Mouse (Mus musculus) layer of hippocampus, adult 9-11 months (tissue): ENCODE results near the gene Afdn.
"Not testable (repeated sequence)": the region's sequence is repeated elsewhere in the genome, so short reads cannot be mapped to it uniquely, and the experiment has no call there.

Experiments
- DNase-seq: peaks from one replicate; pipeline ENCODE4 v3.0.0; 2022

The Afdn gene

DNA sequence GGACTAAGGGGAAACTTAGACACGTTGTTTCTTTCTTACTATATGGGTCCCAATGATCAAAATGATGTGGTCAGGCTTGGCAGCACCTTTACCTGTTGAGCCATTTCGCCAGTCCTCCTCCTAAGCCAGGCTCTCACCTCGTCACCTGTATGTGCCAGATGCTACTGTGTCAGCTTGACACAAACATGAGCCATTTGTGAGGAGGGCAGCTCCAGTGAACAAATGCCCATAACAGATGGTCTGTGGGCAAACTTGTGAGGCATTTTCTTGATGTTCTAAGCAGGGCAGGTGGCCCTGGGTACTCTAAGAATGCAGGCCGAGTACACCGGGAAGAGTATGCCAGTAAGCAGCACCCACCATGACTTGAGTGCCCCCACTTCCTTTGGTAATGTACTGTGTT is 21.6 kb downstream of the Afdn start:
- peak; percentile 22 for DNase-seq

DNA sequence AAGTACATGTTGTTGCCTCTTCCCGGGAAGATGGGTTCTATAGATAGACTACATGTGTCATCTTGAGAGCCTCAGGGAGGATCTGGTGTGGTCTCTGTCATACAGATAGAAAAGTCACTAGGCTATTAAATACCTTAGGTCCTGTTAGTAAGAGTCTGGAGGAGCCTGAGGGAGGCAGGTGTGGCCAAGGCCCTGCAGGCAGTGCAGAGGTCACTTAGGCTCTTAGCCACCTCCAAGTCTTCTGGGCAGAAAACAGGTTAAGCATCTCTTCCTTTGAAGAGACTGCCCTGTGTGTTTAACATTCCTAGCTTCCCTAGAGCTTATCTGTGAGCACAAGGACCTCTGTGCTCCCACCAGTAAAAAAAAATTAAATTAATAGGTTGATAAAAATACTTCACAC is 23.1 kb downstream of the Afdn start:
- no peak for DNase-seq

DNA sequence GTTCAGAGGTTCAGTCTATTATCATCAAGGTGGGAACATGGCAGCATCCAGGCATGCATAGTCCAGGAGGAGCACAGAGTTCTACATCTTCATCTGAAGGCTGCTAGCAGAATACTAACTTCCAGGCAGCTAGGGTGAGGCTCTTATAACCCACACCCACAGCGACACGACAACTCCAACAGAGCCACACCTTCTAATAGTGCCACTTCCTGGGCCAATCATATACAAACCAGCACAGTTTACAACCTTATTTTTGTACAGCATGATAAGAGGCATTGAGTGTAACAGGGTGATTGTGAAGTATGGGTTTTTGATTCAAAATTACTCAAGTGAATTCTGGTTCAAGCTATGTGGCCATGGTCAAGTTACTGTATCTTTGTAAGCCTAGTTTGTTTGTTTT is 29.7 kb downstream of the Afdn start:
- DNase-seq = not testable (repeated sequence)

DNA sequence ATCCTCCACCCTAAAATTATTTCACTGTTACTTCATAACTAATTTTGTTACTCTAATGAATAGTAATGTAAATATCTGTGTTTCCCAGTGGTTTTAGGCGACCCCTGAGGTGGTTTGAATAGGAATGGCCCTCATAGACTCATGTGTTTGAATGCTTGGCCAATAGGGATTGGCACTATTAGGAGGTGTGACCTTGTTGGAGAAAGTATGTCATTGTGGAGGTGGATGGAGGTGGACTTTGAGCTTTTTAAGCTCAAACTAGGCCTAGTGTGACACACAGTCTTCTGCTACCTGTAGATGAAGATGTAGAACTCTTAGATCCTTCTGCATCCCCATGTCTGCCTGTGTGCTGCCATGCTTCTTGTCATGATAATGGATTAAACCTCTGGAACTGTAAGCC is 37.4 kb downstream of the Afdn start:
- no peak for DNase-seq

DNA sequence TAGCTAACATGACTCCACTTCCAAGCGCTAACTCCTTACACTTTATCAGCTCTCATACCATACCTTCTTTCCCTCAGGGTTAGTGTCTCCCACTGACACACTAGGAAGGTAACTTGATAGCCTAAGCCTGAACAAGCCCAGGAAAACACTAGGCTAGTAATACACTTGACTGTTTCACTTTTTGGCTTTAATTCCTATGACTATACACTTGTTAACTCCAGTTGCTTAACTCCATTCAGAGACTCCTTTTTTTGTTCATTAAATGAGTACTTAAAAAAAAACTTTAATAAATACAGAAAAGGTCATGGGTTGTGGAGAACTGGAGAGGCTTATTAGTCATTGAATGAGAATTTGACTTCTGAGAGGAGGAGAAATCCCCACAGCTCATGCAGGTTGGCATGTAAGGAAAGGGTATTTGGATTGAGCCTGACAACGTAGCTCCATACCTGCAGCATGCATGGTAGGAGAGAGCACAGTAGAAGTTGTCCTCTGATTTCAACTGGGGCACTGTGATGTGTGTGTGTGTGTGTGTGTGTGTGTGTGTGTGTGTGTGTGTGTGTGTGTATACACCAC is 42.6 kb downstream of the Afdn start:
- DNase-seq = no peak

DNA sequence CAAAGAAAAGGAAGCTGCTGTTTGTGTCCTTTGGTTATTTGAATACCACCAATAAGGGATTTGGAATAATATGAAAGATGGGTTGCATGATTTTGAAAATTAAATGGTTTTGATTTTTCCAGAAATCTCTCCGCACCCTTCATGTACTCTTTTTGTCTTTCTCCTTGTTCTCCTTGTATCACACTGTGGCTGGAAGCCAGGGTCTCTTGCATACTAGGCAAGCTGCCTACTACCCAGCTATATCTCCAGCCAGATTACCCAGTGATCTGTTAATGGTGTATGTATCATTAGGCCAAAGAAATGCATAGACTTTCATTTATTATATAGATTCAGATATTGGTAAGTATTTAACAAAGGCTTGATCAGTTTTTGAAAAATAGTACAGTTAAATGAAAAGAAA is 45.7 kb downstream of the Afdn start:
- no peak for DNase-seq

DNA sequence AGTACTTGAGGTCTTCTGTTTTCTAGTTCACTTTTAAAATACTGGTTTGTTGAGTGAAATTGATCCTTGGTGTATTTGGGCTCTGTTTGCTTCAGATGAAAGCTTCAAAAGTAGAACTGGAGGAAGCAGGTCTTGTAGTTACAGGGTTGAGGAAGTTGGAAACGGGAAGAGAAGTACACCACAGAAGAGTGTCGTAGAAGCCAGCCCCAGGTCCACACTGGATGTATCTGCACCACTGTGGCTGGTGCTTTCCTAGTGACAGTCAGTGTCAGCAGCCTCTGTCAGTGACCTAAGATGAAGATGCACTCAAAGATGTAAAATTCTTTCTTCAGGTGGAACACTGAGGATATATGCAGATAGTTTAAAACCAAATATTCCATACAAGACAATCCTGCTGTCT is 57.5 kb downstream of the Afdn start:
- DNase-seq = no peak

DNA sequence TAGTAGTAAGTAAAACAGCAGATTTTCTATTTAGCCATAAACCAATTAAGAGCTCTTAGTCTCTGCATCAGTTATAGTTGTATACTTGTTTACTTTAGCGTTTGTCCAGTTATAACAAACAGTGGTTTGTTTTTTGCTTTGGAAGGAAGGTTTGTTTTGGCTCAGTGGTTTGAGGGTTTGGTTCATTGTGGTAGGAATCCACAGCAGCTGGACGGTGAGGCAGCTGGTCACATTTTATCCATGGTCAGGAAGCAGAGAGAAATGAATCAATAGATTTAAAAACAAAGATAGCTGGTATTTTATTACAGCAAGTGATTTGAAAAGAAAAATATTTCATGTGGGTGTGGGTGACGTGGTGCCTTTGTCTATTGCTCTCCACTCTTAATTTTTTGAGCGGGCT is 59.0 kb downstream of the Afdn start:
- DNase-seq = no peak

DNA sequence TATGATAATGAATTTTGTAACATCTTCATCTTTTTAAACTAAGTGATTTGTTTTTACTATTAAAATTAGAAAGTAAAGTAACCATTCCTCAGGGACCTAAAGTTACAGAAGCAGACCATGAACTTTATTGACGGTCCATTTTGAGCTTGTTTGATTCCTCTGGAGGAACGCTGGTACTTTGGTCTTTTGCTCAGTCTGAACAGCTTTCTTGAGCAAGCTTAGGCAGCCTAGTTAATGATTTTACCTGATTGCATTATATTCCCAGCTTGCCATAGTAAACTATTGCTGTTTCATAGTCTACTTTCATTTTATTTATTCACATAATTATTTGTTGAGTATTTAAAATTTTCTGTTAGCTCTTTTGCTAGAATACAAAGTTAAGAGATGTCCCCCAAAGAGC is 60.3 kb downstream of the Afdn start:
- DNase-seq = no peak

DNA sequence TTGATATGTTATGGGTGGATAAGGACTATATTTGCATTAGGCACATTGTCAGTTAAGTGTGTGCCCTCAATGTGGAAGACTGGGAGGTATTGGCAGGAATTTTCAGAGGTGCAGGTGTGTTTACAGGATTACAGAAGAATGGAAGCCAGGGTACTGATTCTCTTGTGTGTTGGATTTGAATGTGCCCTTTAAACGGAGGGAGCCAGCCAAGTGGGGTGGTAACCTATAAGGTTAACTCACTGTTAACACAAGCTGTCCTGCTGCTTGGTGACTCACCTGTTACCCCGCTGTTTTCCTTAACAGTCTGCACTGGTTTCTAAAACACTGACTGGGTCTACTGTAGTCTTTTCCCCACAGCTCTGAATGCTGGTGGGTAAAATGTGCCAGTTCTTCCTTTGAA is 65.1 kb downstream of the Afdn start:
- no peak for DNase-seq

DNA sequence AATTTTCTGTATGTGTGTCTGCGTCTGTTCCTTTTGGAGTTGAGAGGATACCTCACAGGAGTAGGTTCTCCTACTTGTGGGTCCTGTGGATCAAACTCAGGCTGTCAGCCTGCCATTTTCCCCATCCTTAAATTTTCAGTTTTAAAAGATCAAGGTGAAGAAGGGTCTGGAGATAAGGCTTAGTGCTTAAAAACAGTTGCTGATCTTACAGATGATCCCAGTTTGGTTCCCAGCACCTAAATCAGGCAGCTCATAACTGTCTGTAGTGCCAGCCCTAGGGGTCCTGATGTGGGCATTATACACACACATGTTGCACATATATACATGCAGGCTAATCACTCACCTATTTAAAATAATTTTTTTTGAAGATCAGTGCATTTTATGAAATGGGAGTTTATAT is 69.9 kb downstream of the Afdn start:
- DNase-seq = no peak

DNA sequence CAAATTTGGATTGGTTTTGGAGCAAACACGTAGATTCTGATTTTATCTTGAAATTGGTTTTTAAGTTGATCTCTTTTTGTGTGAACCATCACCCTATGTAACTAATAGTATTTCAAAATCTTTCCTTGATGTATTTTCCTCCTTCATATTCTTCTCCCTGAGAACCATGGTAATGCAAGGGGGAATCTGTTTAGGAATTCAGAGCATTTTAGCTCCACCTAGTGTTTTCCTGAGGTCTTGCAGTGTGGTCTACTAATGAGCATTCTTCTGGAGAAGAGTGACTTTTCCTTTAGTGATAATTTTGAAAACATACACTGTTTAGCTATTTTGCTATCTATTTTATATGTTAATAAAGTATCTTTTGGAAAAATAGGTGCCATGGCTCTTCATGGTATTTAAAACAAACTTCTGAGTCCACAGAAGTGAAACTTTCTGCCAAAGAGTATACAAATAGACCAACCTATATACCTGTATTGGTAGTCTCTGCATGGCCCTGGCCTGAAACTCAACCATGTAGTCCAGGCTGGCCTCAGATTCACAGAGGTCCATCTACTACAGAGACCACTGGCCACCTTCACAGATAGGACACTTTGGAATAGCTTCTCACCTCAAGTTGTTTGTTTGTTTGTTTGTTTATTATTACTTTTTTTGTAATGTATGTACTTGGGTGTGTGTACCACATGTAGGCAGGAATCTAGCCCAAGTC is 70.5 kb downstream of the Afdn start:
- DNase-seq = peak; percentile 33

DNA sequence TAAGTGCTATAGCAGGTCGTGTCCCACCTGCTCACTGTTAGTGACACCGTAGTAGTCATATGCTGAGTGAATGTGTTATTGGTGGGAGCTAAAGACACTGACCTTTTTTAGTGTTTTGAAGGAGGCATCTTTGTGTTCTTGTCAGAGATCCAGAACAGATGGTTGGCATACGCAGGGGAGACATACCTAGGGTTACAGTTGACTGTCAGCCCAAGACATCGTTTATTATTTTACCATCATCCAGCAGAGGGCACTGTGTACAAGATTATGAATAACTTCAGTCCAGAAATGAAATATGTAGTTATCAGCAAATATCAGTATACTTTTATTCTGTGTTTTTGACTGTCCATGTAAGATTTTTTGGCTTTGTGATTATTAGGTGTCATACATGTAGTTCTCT is 75.5 kb downstream of the Afdn start:
- no peak for DNase-seq

DNA sequence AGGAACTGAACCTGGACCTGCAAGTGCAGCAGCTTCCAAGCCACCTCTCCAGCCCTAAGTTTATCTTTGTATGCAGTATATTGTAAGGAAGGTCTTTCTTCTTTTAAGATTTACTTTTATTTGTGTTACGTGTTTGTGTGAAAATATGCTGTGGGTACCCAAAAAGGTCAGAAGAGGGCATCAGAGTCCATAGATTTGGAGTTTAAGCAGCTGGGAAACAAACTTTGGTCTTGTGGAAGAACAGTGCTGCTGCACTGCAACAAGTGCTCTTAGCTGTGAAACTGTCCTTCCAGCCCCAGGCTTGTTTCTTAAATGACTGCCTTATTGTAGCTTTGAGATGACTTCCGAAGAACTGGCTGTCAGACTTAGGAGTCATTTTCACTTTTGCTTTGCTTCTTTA is 89.8 kb downstream of the Afdn start:
- DNase-seq = no peak

DNA sequence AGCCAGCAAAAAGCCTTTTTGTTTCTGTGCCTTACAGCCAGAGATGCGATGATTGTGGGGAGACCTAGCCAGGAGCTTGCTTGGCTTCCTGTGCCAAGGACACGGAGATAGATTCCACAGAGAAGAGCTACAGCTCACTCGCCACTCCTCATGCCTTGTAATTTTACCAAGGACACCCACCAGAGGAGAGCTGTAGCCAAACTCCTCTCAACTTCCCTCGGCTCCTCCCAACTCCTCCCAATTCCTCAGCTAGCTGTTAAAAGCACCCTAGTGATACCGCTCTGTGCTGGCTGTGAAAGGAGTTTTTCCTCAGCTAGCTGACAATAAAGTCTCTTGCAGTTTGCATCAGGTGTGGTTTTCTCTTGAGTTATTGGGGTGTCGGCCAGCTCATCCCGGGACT is 93.5 kb downstream of the Afdn start:
- DNase-seq = not testable (repeated sequence)

DNA sequence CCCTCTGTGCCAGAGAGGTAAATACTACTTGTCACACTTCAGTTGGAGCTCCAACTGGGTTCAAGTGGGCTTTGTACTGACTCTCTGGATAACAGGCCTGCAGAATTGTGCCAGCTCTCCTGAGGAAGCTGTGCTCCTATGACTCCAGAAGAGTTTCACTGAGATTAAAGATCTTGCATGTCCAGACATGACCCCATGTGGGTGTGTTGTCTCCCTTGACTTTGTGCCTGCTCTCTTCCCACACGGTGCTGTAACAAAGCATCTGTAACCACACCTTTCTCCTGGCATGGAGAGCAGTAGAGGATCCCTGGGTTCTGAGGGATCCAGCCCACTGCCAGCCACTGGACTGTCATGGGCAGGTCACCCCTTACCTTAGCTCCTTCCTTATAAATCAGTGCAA is 95.1 kb downstream of the Afdn start:
- DNase-seq = no peak

DNA sequence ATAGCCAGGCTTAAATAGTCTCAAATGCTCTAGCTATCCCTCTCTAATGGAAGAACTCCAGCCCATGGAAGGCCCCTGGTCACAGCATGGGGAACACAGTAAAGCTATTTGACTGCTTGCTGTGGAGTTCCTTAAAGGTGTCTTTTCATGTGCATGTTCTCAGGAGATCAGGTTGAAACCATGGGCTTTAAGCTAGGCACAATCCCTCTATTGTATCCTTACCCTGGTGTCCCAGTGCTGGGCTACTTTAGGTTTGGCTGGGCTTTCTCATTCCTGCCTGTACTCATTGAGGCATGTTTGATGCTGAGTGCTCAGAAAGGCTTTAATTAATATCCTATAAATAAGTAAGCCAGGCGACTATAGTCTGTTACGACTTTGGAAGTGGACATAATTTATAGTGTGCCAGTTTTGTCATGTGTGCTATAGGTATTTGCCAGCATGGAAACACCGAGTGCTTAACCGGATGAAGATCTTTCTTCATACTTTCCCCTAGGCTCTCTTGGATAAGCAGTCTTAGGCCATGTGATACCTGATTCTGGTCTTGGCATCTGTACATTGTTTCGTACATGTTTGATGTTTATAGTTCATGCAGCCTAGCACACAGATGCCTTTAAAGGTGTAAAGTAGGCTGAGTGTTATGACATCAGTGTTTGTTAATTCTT is 96.2 kb downstream of the Afdn start:
- DNase-seq = no peak

DNA sequence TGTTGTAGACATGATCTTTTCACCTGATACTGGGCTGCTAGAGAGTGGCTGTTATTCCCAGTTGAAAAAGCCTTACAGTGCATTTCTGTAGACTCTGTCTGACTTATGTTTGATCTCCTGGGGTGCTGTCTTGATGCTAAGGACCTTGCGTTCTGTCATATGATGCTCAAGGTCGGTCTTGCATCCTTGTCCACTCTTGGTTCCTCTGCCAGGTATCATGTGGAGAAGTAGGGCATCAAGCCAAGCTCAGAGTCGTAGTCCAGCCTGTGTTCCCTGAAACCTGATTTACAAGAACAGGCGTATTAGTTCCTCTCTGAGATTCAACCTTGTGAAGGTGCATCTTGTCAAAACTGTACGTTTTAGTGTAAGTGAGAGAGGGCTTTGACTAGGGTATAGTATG is 105.0 kb downstream of the Afdn start:
- no peak for DNase-seq

DNA sequence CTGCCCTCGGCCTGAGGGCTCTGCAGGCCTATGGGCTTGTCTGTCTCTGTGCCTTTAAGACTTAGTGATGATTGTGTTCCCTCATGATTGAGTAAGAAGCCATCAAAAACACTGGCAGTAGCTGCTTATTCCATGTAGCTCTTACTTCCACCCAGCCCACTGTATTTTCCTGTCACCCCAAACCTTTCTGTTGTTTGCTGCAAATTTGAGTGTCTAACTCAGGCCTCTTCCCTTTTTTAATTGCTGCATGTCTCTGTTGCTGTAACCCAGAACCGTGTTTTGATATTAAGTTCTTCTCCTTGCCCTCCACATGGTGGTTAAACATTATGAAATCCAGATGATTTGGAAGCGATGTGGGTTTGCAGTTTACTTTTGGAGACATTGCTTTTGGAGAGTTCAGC is 106.6 kb downstream of the Afdn start:
- DNase-seq = no peak

DNA sequence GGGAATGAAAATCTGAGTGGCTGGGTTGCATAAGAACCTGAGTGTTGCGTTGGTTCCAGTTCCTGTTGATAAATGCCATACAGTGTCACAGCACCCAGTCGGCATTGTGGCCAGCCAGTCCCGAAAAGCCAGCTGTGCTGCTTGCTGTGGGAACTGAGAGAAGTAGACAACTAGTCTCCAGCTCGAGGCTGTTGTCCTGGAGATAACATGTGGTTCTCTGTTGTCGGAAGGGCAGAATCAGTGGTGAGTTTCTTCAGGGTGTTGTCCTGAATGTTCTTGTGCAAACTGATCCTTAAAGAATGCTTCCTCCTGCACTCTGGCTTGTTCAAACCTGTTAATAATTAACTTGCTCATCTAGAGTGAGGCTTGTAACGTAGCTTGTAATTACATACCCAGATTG is 107.1 kb downstream of the Afdn start:
- no peak for DNase-seq

DNA sequence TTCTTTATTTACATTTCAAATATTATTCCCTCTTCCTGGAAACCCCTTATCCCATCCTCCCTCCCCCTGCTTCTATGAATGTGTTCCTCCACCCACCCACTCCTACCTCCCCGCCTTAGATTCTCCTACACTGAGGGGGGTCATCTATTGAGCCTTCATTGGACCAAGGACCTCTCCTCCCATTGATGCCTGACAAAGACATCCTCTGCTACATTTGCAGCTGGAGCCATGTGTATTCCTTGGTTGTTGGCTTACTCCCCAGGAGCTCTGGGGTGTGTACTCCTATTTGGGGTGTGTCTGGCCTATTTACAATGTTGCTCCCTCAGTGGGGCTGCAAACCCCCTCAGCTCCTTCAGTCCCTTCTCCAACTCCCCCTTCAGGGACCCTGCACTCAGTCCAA is 109.9 kb downstream of the Afdn start:
- DNase-seq = no peak

DNA sequence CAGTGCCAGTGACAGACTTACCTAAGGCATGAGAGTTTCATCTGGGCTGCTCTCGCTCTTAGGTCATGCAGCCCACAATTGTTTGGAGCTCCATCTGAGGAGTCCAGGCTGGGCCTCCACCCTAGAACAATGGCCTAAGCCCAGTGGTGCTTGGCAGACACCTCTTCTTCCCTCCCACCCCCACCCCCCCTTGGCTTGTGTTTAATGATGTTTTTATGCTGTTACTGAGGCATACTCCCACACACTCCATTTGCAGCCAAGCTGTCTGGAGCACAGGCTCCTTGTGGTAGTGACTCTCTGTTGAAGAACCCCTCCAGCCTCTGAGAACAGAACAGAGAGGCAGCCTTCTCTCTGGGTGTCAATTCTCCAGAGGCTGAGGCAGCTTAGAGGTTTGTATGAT is 113.9 kb downstream of the Afdn start:
- DNase-seq = peak; percentile 78

DNA sequence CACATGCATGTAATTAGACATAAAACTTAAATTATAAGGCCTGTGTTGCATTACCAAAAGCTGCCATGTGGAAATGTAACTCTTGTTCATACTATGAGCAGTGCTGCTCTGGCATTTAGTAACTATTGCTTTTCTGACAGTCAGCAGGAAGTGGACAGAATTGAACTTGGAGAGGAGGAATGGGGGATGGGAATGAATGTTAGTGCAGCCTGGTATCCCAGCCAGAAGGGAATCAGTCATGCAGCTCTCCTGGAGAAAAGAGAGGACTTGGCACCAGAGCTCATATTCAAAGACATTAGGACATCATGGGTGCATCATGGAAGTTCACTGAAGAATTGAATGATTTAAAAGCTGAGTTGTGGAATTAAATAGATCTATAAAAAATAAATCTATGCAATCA is 117.1 kb downstream of the Afdn start:
- DNase-seq = no peak

DNA sequence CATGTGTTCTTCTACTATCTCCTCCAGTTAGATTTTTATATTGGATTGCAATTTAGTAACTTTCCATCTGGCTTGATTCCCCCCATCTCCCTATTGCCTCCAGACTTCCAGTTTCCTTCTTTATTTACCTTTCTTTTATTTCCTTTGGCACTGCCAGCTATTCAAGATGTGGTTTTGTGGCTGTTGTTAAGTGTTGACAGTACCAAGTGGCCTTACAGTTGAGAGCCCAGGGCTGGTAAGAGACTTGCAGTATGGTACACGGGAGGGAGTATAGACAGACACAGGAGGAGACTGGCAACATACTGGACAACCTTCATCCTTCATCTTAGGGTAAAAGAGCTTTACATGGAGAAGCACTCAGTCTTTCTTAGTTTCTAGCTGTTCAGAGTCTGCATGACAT is 119.4 kb downstream of the Afdn start:
- no peak for DNase-seq

DNA sequence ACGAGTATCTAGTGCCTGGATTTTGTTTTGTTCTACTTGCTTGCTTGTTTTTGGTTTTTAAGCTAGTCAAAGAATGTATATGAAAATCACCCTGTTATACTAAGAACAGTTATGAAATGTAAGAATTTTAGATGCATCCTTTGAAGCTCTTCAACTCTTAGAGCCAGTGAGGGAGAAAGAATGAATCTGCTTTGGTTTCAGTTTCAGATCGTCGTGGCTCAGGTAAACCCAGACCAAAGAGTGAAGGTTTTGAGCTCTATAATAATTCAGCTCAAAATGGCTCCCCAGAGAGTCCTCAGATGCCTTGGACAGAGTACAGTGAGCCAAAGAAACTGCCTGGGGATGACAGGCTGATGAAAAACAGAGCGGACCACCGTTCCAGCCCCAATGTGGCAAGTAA is 123.2 kb downstream of the Afdn start:
- DNase-seq = no peak
